Mouse (Mus musculus): ENCODE measurements around the gene Phpt1.

Phpt1 gene

GRCm38 (mm10) chr2:25574579-25575431, at the start of gene Phpt1, which contains the start of gene Mamdc4:
Gene Phpt1 (minus strand): TSS chr2:25575224.
Gene Mamdc4 (minus strand): TSS chr2:25574845.
- peak; percentile 96 for DNase-seq

GRCm38 (mm10) chr2:25621229-25622200, 46.5 kb upstream of the Phpt1 start, which contains the start of gene Tmem141:
Gene Tmem141 (minus strand): TSS chr2:25622005.
- DNase-seq, result peak; percentile 89

- no peak for DNase-seq
Measured at GRCm38 (mm10) chr2:25620852-25621228, 45.8 kb upstream of the Phpt1 start.

DNA sequence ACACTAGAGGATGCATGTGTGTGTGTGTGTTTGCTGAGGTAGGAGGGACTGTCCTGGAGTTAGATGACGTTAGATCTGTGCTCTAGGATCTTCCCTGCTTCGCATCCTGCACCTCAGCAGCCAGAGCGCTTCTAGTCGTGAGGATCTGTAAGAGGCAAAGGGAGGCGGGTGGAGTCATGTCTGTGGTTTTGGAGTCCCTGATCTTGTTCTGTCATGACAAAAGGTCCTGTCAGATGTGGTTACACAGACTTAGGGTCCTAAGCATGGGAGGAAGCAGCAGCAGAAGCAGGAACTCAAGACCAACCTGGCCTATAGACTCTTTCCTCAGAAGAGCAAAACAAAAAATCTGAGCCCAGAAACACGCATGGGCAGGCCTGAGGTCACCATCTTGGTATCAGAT, 45.4 kb upstream of the Phpt1 start:
- DNase-seq, result no peak

- no peak for DNase-seq
Measured at GRCm38 (mm10) chr2:25617578-25617977, 42.6 kb upstream of the Phpt1 start, which contains the start of gene Ccdc183. Gene Ccdc183 (minus strand): TSS chr2:25617678.

- no peak for DNase-seq
Measured at GRCm38 (mm10) chr2:25616398-25616797, 41.4 kb upstream of the Phpt1 start.

DNA sequence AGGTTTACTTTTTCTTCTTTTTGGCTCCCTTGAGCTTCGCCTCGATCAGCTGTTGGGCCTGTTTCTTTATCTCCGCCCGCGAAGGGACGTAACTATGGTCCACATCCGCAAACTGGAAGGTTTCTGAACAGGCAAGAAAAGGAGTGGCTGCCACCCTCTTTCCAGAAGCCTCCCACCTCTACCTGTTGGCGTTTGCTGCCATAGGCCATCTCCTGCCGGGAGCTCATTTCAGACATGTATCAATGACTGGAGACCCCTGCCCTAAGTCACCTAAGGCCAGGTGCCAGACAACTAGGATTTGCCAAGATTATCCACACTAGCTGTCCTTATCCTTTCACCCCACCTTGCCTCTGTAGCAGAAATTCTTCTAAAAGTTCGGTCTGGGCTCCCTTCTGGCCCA, 33.6 kb upstream of the Phpt1 start:
- no peak for DNase-seq

- peak; percentile 89 for DNase-seq
Measured at GRCm38 (mm10) chr2:25607761-25608622, 33.0 kb upstream of the Phpt1 start, which contains the start of gene Rabl6. Gene Rabl6 (minus strand): TSS chr2:25608521.

GRCm38 (mm10) chr2:25602526-25602925, 27.5 kb upstream of the Phpt1 start:
- no peak for DNase-seq

GRCm38 (mm10) chr2:25600037-25600436, 25.0 kb upstream of the Phpt1 start:
- no peak for DNase-seq

- no peak for DNase-seq
Measured at GRCm38 (mm10) chr2:25598749-25599148, 23.7 kb upstream of the Phpt1 start.

DNA sequence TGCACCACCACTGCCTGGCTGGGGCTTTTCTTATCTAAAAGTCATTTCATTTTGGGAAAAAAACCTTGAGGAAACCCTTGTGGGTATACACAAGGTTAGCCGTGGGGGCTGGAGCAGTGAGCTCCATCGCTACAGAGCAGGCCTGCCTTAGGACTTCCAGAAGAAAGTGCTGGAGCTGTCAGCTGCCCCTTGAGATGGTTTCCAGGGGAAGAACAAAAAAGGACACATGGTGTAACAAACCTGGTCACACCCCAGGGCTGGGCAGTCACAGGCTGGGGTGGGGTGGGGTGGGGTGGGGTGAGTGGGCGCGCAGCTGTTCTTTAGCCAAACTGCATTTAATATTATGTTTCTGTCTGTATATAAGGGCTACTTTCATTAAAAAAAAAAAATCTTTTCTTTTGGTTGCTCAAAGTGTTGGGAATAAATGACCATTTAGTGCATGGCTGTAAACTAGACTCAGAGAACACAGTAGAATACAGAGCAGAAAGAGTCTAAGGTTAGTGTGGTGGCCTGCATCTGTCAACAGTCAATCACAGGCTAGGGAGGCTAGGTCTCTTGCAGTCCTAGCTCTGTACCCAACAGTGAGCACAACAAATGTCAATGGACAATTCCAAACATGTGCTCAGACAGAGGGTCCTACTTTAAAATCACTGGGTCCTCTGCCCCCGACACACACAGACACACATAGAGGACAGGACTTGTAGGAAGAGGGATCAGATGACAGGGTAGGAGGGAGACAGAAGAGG, 21.9 kb upstream of the Phpt1 start:
- no peak for DNase-seq

DNA sequence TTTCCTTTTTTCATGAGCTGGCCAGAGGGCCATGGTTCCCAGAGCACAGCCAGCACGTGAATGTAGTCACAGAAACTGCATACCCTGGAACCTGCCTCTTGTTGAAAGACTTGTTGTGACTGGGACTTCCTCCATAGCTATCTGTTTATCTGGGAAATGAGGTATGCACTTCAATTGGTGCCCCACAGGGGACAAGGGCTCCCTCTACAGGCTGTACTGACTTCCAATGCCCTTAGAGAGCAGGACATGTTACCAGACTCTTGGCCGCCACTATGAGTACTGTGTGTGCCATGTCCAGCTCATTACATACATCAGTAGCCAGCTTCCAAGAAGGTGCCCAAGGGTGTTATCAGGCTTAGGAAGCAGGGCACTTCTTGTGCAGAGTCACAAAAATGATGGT, 16.8 kb upstream of the Phpt1 start:
- DNase-seq, result peak; percentile 58

GRCm38 (mm10) chr2:25588227-25588907, 13.3 kb upstream of the Phpt1 start:
- DNase-seq, result no peak

DNA sequence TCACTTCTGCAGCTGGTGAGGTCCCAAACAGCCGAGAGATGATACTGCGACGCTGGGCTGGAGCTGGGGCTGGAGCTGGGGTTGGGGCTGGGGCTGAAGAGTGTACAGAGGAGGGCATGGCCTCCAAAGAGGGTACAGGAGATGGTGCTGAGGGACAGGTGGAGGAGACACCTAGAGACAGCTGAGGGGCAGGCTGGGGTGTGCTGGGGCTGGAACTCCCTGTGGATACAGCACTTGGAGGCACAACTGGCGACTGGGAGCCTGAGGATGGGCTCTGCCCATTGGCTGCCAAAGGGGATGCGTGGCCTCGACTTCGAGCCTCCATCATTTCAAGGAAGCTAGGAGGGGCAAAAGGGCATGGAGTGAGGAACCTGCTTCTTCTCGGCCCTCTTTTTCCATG, 12.3 kb upstream of the Phpt1 start:
- no peak for DNase-seq

GRCm38 (mm10) chr2:25585601-25586000, 10.6 kb upstream of the Phpt1 start:
- no peak for DNase-seq

GRCm38 (mm10) chr2:25584856-25585255, 9.8 kb upstream of the Phpt1 start:
- no peak for DNase-seq

- no peak for DNase-seq
Measured at GRCm38 (mm10) chr2:25584152-25584551, 9.1 kb upstream of the Phpt1 start.

- DNase-seq, result no peak
Measured at GRCm38 (mm10) chr2:25583571-25583970, 8.5 kb upstream of the Phpt1 start.

- DNase-seq, result no peak
Measured at GRCm38 (mm10) chr2:25583120-25583481, 8.1 kb upstream of the Phpt1 start.

All from lung, postnatal 14 days (tissue).